Comparison of ENCODE assay signal across 8 mouse cellular contexts in genomic region chr1:92933611-92934010, GRCm38 (mm10). TPM values are rescaled to one million over a fixed set of nuclear protein-coding genes. Genes with fewer than 3 reads are reported as not detected.
DNase-seq lines count a peak whose midpoint lies in the region; ATAC-seq and TF ChIP-seq lines count a peak whose summit lies in the region.

No protein-coding gene starts in this region.

- no peaks in the 10 kb centered on the region for H3K27me3 ChIP-seq in kidney, embryonic 14.5 days (ENCODE audit: control insufficient read depth, insufficient read depth, low read length)
- no peaks in the 10 kb centered on the region for H3K27me3 ChIP-seq in hindbrain, embryonic 16.5 days (replicated peaks; ENCODE audit: control insufficient read depth, insufficient read depth, low read length)
- H3K27me3 ChIP-seq in midbrain, embryonic 16.5 days (ENCODE audit: control insufficient read depth, insufficient read depth, low read depth, low read length): no peaks in the 10 kb centered on the region

- H3K27ac ChIP-seq in kidney, embryonic 14.5 days (ENCODE audit: low read depth, low read length): peak overlapping the region; percentile 98
- peak overlapping the region; percentile 93 for H3K27ac ChIP-seq in bone marrow macrophage, adult 2 months (ENCODE audit: insufficient read depth, low read depth, low read length)
- peak overlapping the region; percentile 99 for H3K27ac ChIP-seq in hindbrain, embryonic 16.5 days (ENCODE audit: low read depth, low read length)
- peak overlapping the region; percentile 99 for H3K27ac ChIP-seq in midbrain, embryonic 16.5 days (ENCODE audit: low read length)

- no peak for TF ChIP-seq POLR2A in bone marrow macrophage, adult 2 months (IDR thresholded peaks at IDR 0.05; ENCODE audit: borderline replicate concordance, low read depth, low read length)

- peak overlapping the region; percentile 78 for H3K4me2 ChIP-seq in kidney, embryonic 14.5 days (replicated peaks; ENCODE audit: low read depth, low read length)
- peak overlapping the region; percentile 77 for H3K4me2 ChIP-seq in hindbrain, embryonic 16.5 days (ENCODE audit: low read length)
- H3K4me2 ChIP-seq in midbrain, embryonic 16.5 days (ENCODE audit: low read length): peak overlapping the region; percentile 95

- TF ChIP-seq CTCF in bone marrow macrophage, adult 2 months (IDR thresholded peaks at IDR 0.05; ENCODE audit: low read depth, low read length): no peak

- ATAC-seq in kidney, embryonic 14.5 days (ENCODE audit: low FRiP score, low TSS enrichment): no peak
- no peak for ATAC-seq in hindbrain, embryonic 16.5 days
- ATAC-seq in midbrain, embryonic 16.5 days: no peak
- ATAC-seq in monocyte, adult 5-6 weeks (replicated peaks; ENCODE audit: insufficient number of reproducible peaks, low FRiP score, low TSS enrichment, poor library complexity, severe bottlenecking): no peak

- whole genome bisulfite sequencing in kidney, embryonic 14.5 days: 81% methylated on average over 4 of the region's 4 CpGs
- WGBS in hindbrain, embryonic 16.5 days: 76% methylated on average over 4 of the region's 4 CpGs
- WGBS in midbrain, embryonic 16.5 days: 81% methylated on average over 4 of the region's 4 CpGs

- peaks cover 6% of the 10 kb centered on the region for H3K9me3 ChIP-seq in kidney, embryonic 14.5 days (ENCODE audit: control insufficient read depth, low read length)
- H3K9me3 ChIP-seq in hindbrain, embryonic 16.5 days (ENCODE audit: control insufficient read depth, low read length): no peaks in the 10 kb centered on the region
- no peaks in the 10 kb centered on the region for H3K9me3 ChIP-seq in midbrain, embryonic 16.5 days (replicated peaks; ENCODE audit: control insufficient read depth, low read length, poor library complexity, severe bottlenecking)

- H3K4me1 ChIP-seq in kidney, embryonic 14.5 days (ENCODE audit: control insufficient read depth, insufficient read depth, low read length): peaks cover 20% of the 10 kb centered on the region
- peaks cover 15% of the 10 kb centered on the region for H3K4me1 ChIP-seq in bone marrow macrophage, adult 2 months (ENCODE audit: control insufficient read depth, insufficient read depth, low read length)
- peaks cover 23% of the 10 kb centered on the region for H3K4me1 ChIP-seq in hindbrain, embryonic 16.5 days (ENCODE audit: control insufficient read depth, insufficient read depth, low read depth, low read length)
- H3K4me1 ChIP-seq in midbrain, embryonic 16.5 days (ENCODE audit: control insufficient read depth, insufficient read depth, low read length): peaks cover 26% of the 10 kb centered on the region

- peak overlapping the region; percentile 83 for H3K4me3 ChIP-seq in kidney, embryonic 14.5 days (ENCODE audit: low read length)
- H3K4me3 ChIP-seq in bone marrow macrophage, adult 2 months (ENCODE audit: insufficient read depth, low read length): peak overlapping the region; percentile 69
- peak overlapping the region; percentile 89 for H3K4me3 ChIP-seq in hindbrain, embryonic 16.5 days (ENCODE audit: low read length)
- peak overlapping the region; percentile 64 for H3K4me3 ChIP-seq in midbrain, embryonic 16.5 days (ENCODE audit: low read depth, low read length)

- H3K36me3 ChIP-seq in kidney, embryonic 14.5 days (ENCODE audit: control insufficient read depth, insufficient read depth, low read length): peaks cover 7% of the 10 kb centered on the region; the same call in 1 of the 2 replicates
- H3K36me3 ChIP-seq in hindbrain, embryonic 16.5 days (ENCODE audit: control insufficient read depth, insufficient read depth, low read length): peaks cover 3% of the 10 kb centered on the region
- H3K36me3 ChIP-seq in midbrain, embryonic 16.5 days (ENCODE audit: control insufficient read depth, insufficient read depth, low read length): peaks cover 7% of the 10 kb centered on the region; the same call in 1 of the 2 replicates

- peak overlapping the region; percentile 79 for H3K9ac ChIP-seq in kidney, embryonic 14.5 days (ENCODE audit: low read depth, low read length)
- peak overlapping the region; percentile 82 for H3K9ac ChIP-seq in hindbrain, embryonic 16.5 days (ENCODE audit: low read depth, low read length)
- peak overlapping the region; percentile 73 for H3K9ac ChIP-seq in midbrain, embryonic 16.5 days (ENCODE audit: low read depth, low read length)

- DNase-seq in kidney, postnatal 10 days: no peak
- DNase-seq in left cerebral cortex, adult 18-20 months (ENCODE audit: low spot score in 2 of 2): no peak
- DNase-seq in right cerebral cortex, postnatal 36 days (ENCODE audit: low spot score in 2 of 2): no peak

RNA-seq across cellular contexts. Expression of gene Capn10, which starts 0.6 kb away (rescaled TPM):
- polyA plus RNA-seq in kidney, embryonic 14.5 days (2014; fragmentation: Nextera tagmentation; extraction: Ambion mirVana): 24.9 and 28.7 TPM in 2 replicates
- 6.8 and 11.9 TPM in 2 replicates for polyA plus RNA-seq in bone marrow macrophage, adult 2 months (2012; ENCODE audit: insufficient read depth, insufficient read length, missing spikeins)
- polyA plus RNA-seq in hindbrain, embryonic 16.5 days (2015; fragmentation: Nextera tagmentation; extraction: Ambion mirVana): 60.6 and 60.7 TPM in 2 replicates
- 62.3 and 65.1 TPM in 2 replicates for polyA plus RNA-seq in midbrain, embryonic 16.5 days (2015; fragmentation: Nextera tagmentation; extraction: Ambion mirVana)
- 4.0 to 10.1 TPM (median 7.1 TPM) in 3 replicates for total RNA-seq in monocyte, adult 5-6 weeks (2017)
- total RNA-seq in left cerebral cortex, adult 18-20 months (2021): 10 to 100 TPM; 40.1 to 40.7 TPM

RNA-seq across cellular contexts. Expression of gene Gpr35, which starts 17.1 kb away (rescaled TPM):
- 0.16 and 0.45 TPM in 2 replicates for polyA plus RNA-seq in kidney, embryonic 14.5 days (2014; fragmentation: Nextera tagmentation; extraction: Ambion mirVana)
- 0.62 and 1.4 TPM in 2 replicates for polyA plus RNA-seq in bone marrow macrophage, adult 2 months (2012; ENCODE audit: insufficient read depth, insufficient read length, missing spikeins)
- 0.55 and 1.1 TPM in 2 replicates for polyA plus RNA-seq in hindbrain, embryonic 16.5 days (2015; fragmentation: Nextera tagmentation; extraction: Ambion mirVana)
- polyA plus RNA-seq in midbrain, embryonic 16.5 days (2015; fragmentation: Nextera tagmentation; extraction: Ambion mirVana): 0.18 and 0.52 TPM in 2 replicates
- 56.2 to 58.9 TPM (median 58.5 TPM) in 3 replicates for total RNA-seq in monocyte, adult 5-6 weeks (2017)
- total RNA-seq in left cerebral cortex, adult 18-20 months (2021): under 1 TPM in 1 of 2 experiments, not detected in 1; 0.33 TPM

RNA-seq across cellular contexts. Expression of gene Rnpepl1, which starts 23.0 kb away (rescaled TPM):
- polyA plus RNA-seq in kidney, embryonic 14.5 days (2014; fragmentation: Nextera tagmentation; extraction: Ambion mirVana): 27.4 and 36.3 TPM in 2 replicates
- polyA plus RNA-seq in bone marrow macrophage, adult 2 months (2012; ENCODE audit: insufficient read depth, insufficient read length, missing spikeins): 81.0 and 87.3 TPM in 2 replicates
- 16.8 and 29.0 TPM in 2 replicates for polyA plus RNA-seq in hindbrain, embryonic 16.5 days (2015; fragmentation: Nextera tagmentation; extraction: Ambion mirVana)
- 26.5 and 28.4 TPM in 2 replicates for polyA plus RNA-seq in midbrain, embryonic 16.5 days (2015; fragmentation: Nextera tagmentation; extraction: Ambion mirVana)
- total RNA-seq in monocyte, adult 5-6 weeks (2017): 17.1 to 31.1 TPM (median 26.0 TPM) in 3 replicates
- 10 to 100 TPM; 30.2 to 34.4 TPM for total RNA-seq in left cerebral cortex, adult 18-20 months (2021)

RNA-seq across cellular contexts. Expression of gene Dusp28, which starts 26.8 kb away (rescaled TPM):
- 12.5 and 13.7 TPM in 2 replicates for polyA plus RNA-seq in kidney, embryonic 14.5 days (2014; fragmentation: Nextera tagmentation; extraction: Ambion mirVana)
- polyA plus RNA-seq in bone marrow macrophage, adult 2 months (2012; ENCODE audit: insufficient read depth, insufficient read length, missing spikeins): 5.8 and 6.8 TPM in 2 replicates
- 15.5 and 17.3 TPM in 2 replicates for polyA plus RNA-seq in hindbrain, embryonic 16.5 days (2015; fragmentation: Nextera tagmentation; extraction: Ambion mirVana)
- 16.6 and 17.5 TPM in 2 replicates for polyA plus RNA-seq in midbrain, embryonic 16.5 days (2015; fragmentation: Nextera tagmentation; extraction: Ambion mirVana)
- 2.0 to 2.8 TPM in 2 of 3 replicates, not detected in the other for total RNA-seq in monocyte, adult 5-6 weeks (2017)
- 10 to 100 TPM; 18.2 to 19.2 TPM for total RNA-seq in left cerebral cortex, adult 18-20 months (2021)

RNA-seq across cellular contexts. Expression of gene Ankmy1, which starts 30.9 kb away (rescaled TPM):
- 1.1 and 1.4 TPM in 2 replicates for polyA plus RNA-seq in kidney, embryonic 14.5 days (2014; fragmentation: Nextera tagmentation; extraction: Ambion mirVana)
- polyA plus RNA-seq in bone marrow macrophage, adult 2 months (2012; ENCODE audit: insufficient read depth, insufficient read length, missing spikeins): not detected in 2 replicates
- polyA plus RNA-seq in hindbrain, embryonic 16.5 days (2015; fragmentation: Nextera tagmentation; extraction: Ambion mirVana): 0.50 and 0.55 TPM in 2 replicates
- 0.63 and 0.82 TPM in 2 replicates for polyA plus RNA-seq in midbrain, embryonic 16.5 days (2015; fragmentation: Nextera tagmentation; extraction: Ambion mirVana)
- 0.49 TPM in 1 of 3 replicates, not detected in the others for total RNA-seq in monocyte, adult 5-6 weeks (2017)
- under 1 TPM; 0.40 to 0.53 TPM for total RNA-seq in left cerebral cortex, adult 18-20 months (2021)
